Mouse (Mus musculus): ENCODE measurements at regions not wholly inside any gene's neighbourhood (a gene's known extent, or its start where the extent isn't known, plus 50 kb on each side); places are given as distances from the start of the nearest gene placed in this dataset.

- Histone ChIP-seq H3K27ac (no peak overlapping the region), H3K36me3 (no peaks in the 10 kb centered on the region), H3K9ac (no peak overlapping the region), H3K4me1 (no peaks in the 10 kb centered on the region), H3K9me3 (no peaks in the 10 kb centered on the region), H3K4me2 (no peak overlapping the region), H3K4me3 (no peak overlapping the region), H3K27me3 (no peaks in the 10 kb centered on the region)
- WGBS = 68% methylated on average over 4 of the region's 4 CpGs
- ATAC-seq (ENCODE audit: borderline replicate concordance, extremely low read depth, low FRiP score, low TSS enrichment) = no peak
These were observed 81.4 kb downstream of the Tfap2b start for GRCm38 (mm10) chr1:19290098-19290497.

- peak overlapping the region; percentile 70 for H3K27ac ChIP-seq
- H3K27me3 ChIP-seq = no peaks in the 10 kb centered on the region
- no peaks in the 10 kb centered on the region for H3K9me3 ChIP-seq
- no peaks in the 10 kb centered on the region for H3K4me1 ChIP-seq
- H3K36me3 ChIP-seq = no peaks in the 10 kb centered on the region
- WGBS = 18% methylated on average over 1 of the region's 1 CpGs
- no peak overlapping the region for H3K4me2 ChIP-seq
- peak; percentile 84; the same call in 1 of the 2 replicates for ATAC-seq (ENCODE audit: borderline replicate concordance, extremely low read depth, low FRiP score, low TSS enrichment)
- H3K4me3 ChIP-seq = no peak overlapping the region
- no peak overlapping the region for H3K9ac ChIP-seq
These were observed 112.9 kb downstream of the Tfap2b start for GRCm38 (mm10) chr1:19321598-19321997.

- no peaks in the 10 kb centered on the region for H3K36me3 ChIP-seq
- no peak for ATAC-seq (ENCODE audit: borderline replicate concordance, extremely low read depth, low FRiP score, low TSS enrichment)
- H3K27ac ChIP-seq = no peak overlapping the region
- no peak overlapping the region for H3K4me3 ChIP-seq
- H3K27me3 ChIP-seq = no peaks in the 10 kb centered on the region
- 83% methylated on average over 1 of the region's 1 CpGs for WGBS
- H3K4me1 ChIP-seq = no peaks in the 10 kb centered on the region
- H3K9me3 ChIP-seq = no peaks in the 10 kb centered on the region
- H3K9ac ChIP-seq = no peak overlapping the region
- H3K4me2 ChIP-seq = no peak overlapping the region
These were observed 127.3 kb downstream of the Tfap2b start for GRCm38 (mm10) chr1:19336062-19336461.

- Histone ChIP-seq H3K27ac (no peak overlapping the region), H3K9ac (no peak overlapping the region), H3K36me3 (no peaks in the 10 kb centered on the region), H3K4me1 (no peaks in the 10 kb centered on the region), H3K4me3 (no peak overlapping the region), H3K9me3 (no peaks in the 10 kb centered on the region), H3K27me3 (no peaks in the 10 kb centered on the region), H3K4me2 (no peak overlapping the region)
- no peak for ATAC-seq (ENCODE audit: borderline replicate concordance, extremely low read depth, low FRiP score, low TSS enrichment)
- 51% methylated on average over 3 of the region's 3 CpGs for WGBS
These were observed 128.5 kb downstream of the Tfap2b start for GRCm38 (mm10) chr1:19337207-19337606.

GRCm38 (mm10) chr1:19344445-19344844, 135.7 kb downstream of the Tfap2b start:
- no peaks in the 10 kb centered on the region for H3K36me3 ChIP-seq
- no peak for ATAC-seq (ENCODE audit: borderline replicate concordance, extremely low read depth, low FRiP score, low TSS enrichment)
- no peak overlapping the region for H3K27ac ChIP-seq
- 78% methylated on average over 4 of the region's 4 CpGs for WGBS
- no peak overlapping the region for H3K4me3 ChIP-seq
- no peak overlapping the region for H3K9ac ChIP-seq
- H3K4me2 ChIP-seq = no peak overlapping the region
- no peaks in the 10 kb centered on the region for H3K9me3 ChIP-seq
- H3K4me1 ChIP-seq = no peaks in the 10 kb centered on the region
- no peaks in the 10 kb centered on the region for H3K27me3 ChIP-seq

- Histone ChIP-seq H3K9me3 (no peaks in the 10 kb centered on the region), H3K36me3 (no peaks in the 10 kb centered on the region), H3K4me2 (no peak overlapping the region), H3K27me3 (no peaks in the 10 kb centered on the region), H3K27ac (no peak overlapping the region), H3K4me3 (no peak overlapping the region), H3K4me1 (no peaks in the 10 kb centered on the region), H3K9ac (no peak overlapping the region)
- ATAC-seq (ENCODE audit: borderline replicate concordance, extremely low read depth, low FRiP score, low TSS enrichment) = no peak
- 60% methylated on average over 4 of the region's 4 CpGs for WGBS
These were observed 141.8 kb downstream of the Tfap2b start for GRCm38 (mm10) chr1:19350495-19350894.

GRCm38 (mm10) chr1:19384856-19385255, 176.1 kb downstream of the Tfap2b start:
- Histone ChIP-seq H3K27me3 (no peaks in the 10 kb centered on the region), H3K9ac (no peak overlapping the region), H3K27ac (no peak overlapping the region), H3K4me3 (no peak overlapping the region), H3K36me3 (no peaks in the 10 kb centered on the region), H3K9me3 (no peaks in the 10 kb centered on the region), H3K4me2 (no peak overlapping the region), H3K4me1 (no peaks in the 10 kb centered on the region)
- ATAC-seq (ENCODE audit: borderline replicate concordance, extremely low read depth, low FRiP score, low TSS enrichment) = no peak
- 16% methylated on average over 1 of the region's 1 CpGs for WGBS

GRCm38 (mm10) chr1:19388864-19389505, 180.3 kb downstream of the Tfap2b start:
- Histone ChIP-seq H3K27ac (no peak overlapping the region), H3K9ac (no peak overlapping the region), H3K27me3 (no peaks in the 10 kb centered on the region), H3K4me2 (no peak overlapping the region), H3K4me3 (no peak overlapping the region), H3K4me1 (no peaks in the 10 kb centered on the region), H3K9me3 (no peaks in the 10 kb centered on the region), H3K36me3 (no peaks in the 10 kb centered on the region)
- ATAC-seq (ENCODE audit: borderline replicate concordance, extremely low read depth, low FRiP score, low TSS enrichment) = no peak
- 53% methylated on average over 1 of the region's 1 CpGs for WGBS

- no peak overlapping the region for H3K27ac ChIP-seq
- no peak overlapping the region for H3K4me2 ChIP-seq
- no peaks in the 10 kb centered on the region for H3K9me3 ChIP-seq
- H3K27me3 ChIP-seq = no peaks in the 10 kb centered on the region
- ATAC-seq (ENCODE audit: borderline replicate concordance, extremely low read depth, low FRiP score, low TSS enrichment) = no peak
- no peaks in the 10 kb centered on the region for H3K4me1 ChIP-seq
- H3K4me3 ChIP-seq = no peak overlapping the region
- no peak overlapping the region for H3K9ac ChIP-seq
- H3K36me3 ChIP-seq = no peaks in the 10 kb centered on the region
- 69% methylated on average over 2 of the region's 2 CpGs for WGBS
These were observed 198.8 kb downstream of the Tfap2b start for GRCm38 (mm10) chr1:19407556-19407955.

- no peak overlapping the region for H3K9ac ChIP-seq
- no peaks in the 10 kb centered on the region for H3K9me3 ChIP-seq
- H3K27ac ChIP-seq = no peak overlapping the region
- H3K27me3 ChIP-seq = no peaks in the 10 kb centered on the region
- H3K36me3 ChIP-seq = no peaks in the 10 kb centered on the region
- H3K4me2 ChIP-seq = no peak overlapping the region
- H3K4me3 ChIP-seq = no peak overlapping the region
- WGBS = 77% methylated on average over 4 of the region's 4 CpGs
- H3K4me1 ChIP-seq = no peaks in the 10 kb centered on the region
- no peak for ATAC-seq (ENCODE audit: borderline replicate concordance, extremely low read depth, low FRiP score, low TSS enrichment)
These were observed 203.6 kb downstream of the Tfap2b start for GRCm38 (mm10) chr1:19412345-19412744.

GRCm38 (mm10) chr1:19421116-19421515, 212.4 kb downstream of the Tfap2b start:
- H3K36me3 ChIP-seq = no peaks in the 10 kb centered on the region
- H3K4me1 ChIP-seq = no peaks in the 10 kb centered on the region
- no peaks in the 10 kb centered on the region for H3K9me3 ChIP-seq
- H3K27ac ChIP-seq = no peak overlapping the region
- no peaks in the 10 kb centered on the region for H3K27me3 ChIP-seq
- ATAC-seq (ENCODE audit: borderline replicate concordance, extremely low read depth, low FRiP score, low TSS enrichment) = no peak
- H3K4me2 ChIP-seq = no peak overlapping the region
- H3K9ac ChIP-seq = no peak overlapping the region
- 55% methylated on average over 1 of the region's 1 CpGs for WGBS
- no peak overlapping the region for H3K4me3 ChIP-seq

GRCm38 (mm10) chr1:19450786-19451185, 242.1 kb downstream of the Tfap2b start:
- Histone ChIP-seq H3K4me2 (no peak overlapping the region), H3K9ac (no peak overlapping the region), H3K36me3 (no peaks in the 10 kb centered on the region), H3K9me3 (no peaks in the 10 kb centered on the region), H3K4me1 (no peaks in the 10 kb centered on the region), H3K27me3 (no peaks in the 10 kb centered on the region), H3K27ac (no peak overlapping the region), H3K4me3 (no peak overlapping the region)
- no peak for ATAC-seq (ENCODE audit: borderline replicate concordance, extremely low read depth, low FRiP score, low TSS enrichment)
- WGBS = 84% methylated on average over 5 of the region's 5 CpGs
